Mouse (Mus musculus) left cerebral cortex, adult 8-10 months (tissue): ENCODE measurements around the gene Olfr136. TPM values are rescaled to one million over a fixed set of nuclear protein-coding genes. Genes with fewer than 3 reads are reported as not detected.

Experiments used
- DNase-seq, 2 experiments: peaks; one replicate each; pipeline ENCODE4 v3.0.0; 2022; ENCODE audit warnings: low spot score in 2 of 2
- total RNA-seq, 4 experiments: library from RNA; stranded (reverse); gene quantifications; 2 replicates each; pipeline ENCODE4 v1.2.4; 2022

Olfr136 gene
- total RNA-seq: not detected

DNA sequence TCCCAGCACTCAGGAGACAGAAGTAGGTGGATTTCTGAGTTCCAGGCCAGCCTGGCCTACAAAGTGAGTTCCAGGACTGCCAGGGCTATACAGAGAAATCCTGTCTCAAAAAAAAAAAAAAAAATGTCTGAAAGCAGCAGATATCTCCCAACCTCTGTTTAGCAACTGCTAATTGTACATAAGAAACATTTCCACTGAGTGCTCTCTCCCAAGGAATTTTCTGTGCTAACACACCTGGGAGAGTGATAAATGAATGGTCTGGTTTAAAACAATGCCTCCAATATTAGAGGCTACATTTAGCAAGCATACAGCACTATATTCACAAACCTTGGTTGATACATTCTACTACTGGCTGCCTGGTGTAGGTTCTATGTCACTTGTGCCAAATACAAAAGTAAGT, at the start of gene Olfr136:
Gene Olfr136 (plus strand): TSS at position 301 of the 400 bp plus-strand sequence.
- no peak for DNase-seq

- no peak for DNase-seq
Observed at GRCm38 (mm10) chr17:38307470-38307869, 22.2 kb upstream of the Olfr136 start, which contains the start of gene Olfr137. Gene Olfr137 (minus strand): TSS chr17:38307570.

Other genes starting within 250 kb of the Olfr136 start
- not detected for gene Olfr131, start 241.1 kb upstream of the Olfr136 start, total RNA-seq
- not detected for gene Olfr132, start 195.3 kb upstream of the Olfr136 start, total RNA-seq
- gene Olfr133, start 184.6 kb upstream of the Olfr136 start, total RNA-seq: not detected
- gene Olfr134, start 158.4 kb upstream of the Olfr136 start, total RNA-seq: not detected
- gene Olfr135, start 125.5 kb upstream of the Olfr136 start, total RNA-seq: not detected
- not detected for gene Olfr138, start 68.8 kb upstream of the Olfr136 start, total RNA-seq
- not detected for gene Olfr137, start 22.3 kb upstream of the Olfr136 start, total RNA-seq
- not detected for gene Esp36, start 90.4 kb downstream of the Olfr136 start, total RNA-seq
- not detected for gene Esp34, start 224.4 kb downstream of the Olfr136 start, total RNA-seq